Mouse (Mus musculus): ENCODE results near the gene Asl.

DNA sequence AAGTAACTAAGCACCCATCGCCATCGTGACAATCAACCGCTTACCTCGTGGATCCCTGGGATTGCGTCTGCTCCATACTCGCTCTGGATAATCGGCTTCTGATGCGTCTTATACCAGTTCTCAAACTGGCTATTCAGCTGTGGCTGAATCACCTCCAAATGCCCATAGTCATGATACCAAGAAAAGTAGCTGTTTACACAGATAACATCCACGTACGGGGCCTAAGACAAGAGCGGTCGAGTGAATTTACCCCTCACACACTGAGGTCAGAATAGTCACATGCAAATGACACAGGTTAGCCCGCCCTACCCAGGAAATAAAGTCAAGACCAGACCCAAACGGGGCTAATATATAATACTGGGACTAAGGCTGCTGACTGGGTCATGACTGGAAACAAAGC is 35.7 kb downstream of the Asl start:
- no peak for TF ChIP-seq CTCF (conservative IDR thresholded peaks at IDR 0.05; ENCODE audit: low read length)
- TF ChIP-seq NANOG (IDR thresholded peaks at IDR 0.05; ENCODE audit: borderline replicate concordance, low read length) = no peak

Data from E14TG2a.4 (cell line).